In the genomic region with DNA sequence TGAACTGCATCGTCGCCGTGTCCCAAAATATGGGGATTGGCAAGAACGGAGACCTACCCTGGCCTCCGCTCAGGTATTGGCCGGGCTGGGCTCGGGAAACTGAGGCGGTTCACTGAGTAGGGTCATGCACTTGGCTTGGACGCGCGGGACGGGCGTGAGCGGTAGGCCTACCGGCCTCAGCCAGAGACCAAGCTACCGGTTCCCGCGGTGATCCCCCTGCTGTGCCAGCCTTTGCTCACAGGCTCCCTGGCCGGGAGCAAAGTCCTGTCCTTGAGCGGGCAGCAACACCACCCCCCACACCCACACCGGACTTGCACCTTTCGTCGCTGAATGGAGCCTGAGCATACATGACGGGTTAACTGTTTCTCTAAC, we compare ENCODE assay signal across 9 mouse cellular contexts. TPM values are rescaled to one million over a fixed set of nuclear protein-coding genes. Genes with fewer than 3 reads are reported as not detected.
A peak's percentile ranks its signal among the peaks of the same experiment; 100 is the strongest.
DNase-seq lines count a peak whose midpoint lies in the region; ATAC-seq and TF ChIP-seq lines count a peak whose summit lies in the region.
"Had no signal": no experiment of that assay in that cellular context is flagged by ENCODE, and none has a peak within 500 bp of the region (broad histone marks: within the 10 kb centered on the region; RNA-seq: fewer than 3 reads in every experiment).

No protein-coding gene starts in this region.

- H3K9ac ChIP-seq in lung, postnatal 0 days (replicated peaks; ENCODE audit: low read depth): peak overlapping the region; percentile 44
- peak overlapping the region; percentile 48 for H3K9ac ChIP-seq in forebrain, embryonic 15.5 days (replicated peaks)

- no peak for TF ChIP-seq EP300 in lung, postnatal 0 days (IDR thresholded peaks at IDR 0.05)

- peak; percentile 42 for DNase-seq in lung, postnatal 0 days (ENCODE audit: low spot score)
- no peak for DNase-seq in lung, postnatal 14 days
- peak; percentile 72 to 91 for DNase-seq in kidney, postnatal 25 days
- no peak for DNase-seq in frontal cortex, postnatal 14 days (ENCODE audit: low spot score in 2 of 2)
- no peak for DNase-seq in thymus, postnatal 0 days (ENCODE audit: low spot score)
- no peak for DNase-seq in adrenal gland, postnatal 10 days

- no peaks in the 10 kb centered on the region for H3K36me3 ChIP-seq in lung, postnatal 0 days (ENCODE audit: insufficient read depth, low read length)
- no peaks in the 10 kb centered on the region for H3K36me3 ChIP-seq in forebrain, embryonic 15.5 days
- peaks cover 9% of the 10 kb centered on the region for H3K36me3 ChIP-seq in myocyte (ENCODE audit: control insufficient read depth, insufficient read depth)

- TF ChIP-seq POLR2A in myocyte (IDR thresholded peaks at IDR 0.05; ENCODE audit: insufficient read length, low read depth): no peak

- no peak for TF ChIP-seq CTCF in lung, postnatal 0 days (IDR thresholded peaks at IDR 0.05)

- H3K27me3 ChIP-seq in lung, postnatal 0 days (replicated peaks; ENCODE audit: insufficient read depth, low read length): no peaks in the 10 kb centered on the region
- no peaks in the 10 kb centered on the region for H3K27me3 ChIP-seq in forebrain, embryonic 15.5 days
- no peaks in the 10 kb centered on the region for H3K27me3 ChIP-seq in myocyte (ENCODE audit: control insufficient read depth, insufficient read depth, insufficient read length)

- no peaks in the 10 kb centered on the region for H3K79me2 ChIP-seq in myocyte (ENCODE audit: control insufficient read depth, insufficient read depth)

- H3ac ChIP-seq in myocyte (ENCODE audit: control insufficient read depth, insufficient read length): peak overlapping the region; percentile 19

- ATAC-seq in lung, postnatal 0 days: no peak
- no peak for ATAC-seq in forebrain, embryonic 15.5 days (replicated peaks)

- H3K4me3 ChIP-seq in lung, postnatal 0 days (ENCODE audit: low read depth, low read length): peak overlapping the region; percentile 77
- H3K4me3 ChIP-seq in forebrain, embryonic 15.5 days: peak overlapping the region; percentile 80
- peak overlapping the region; percentile 43 for H3K4me3 ChIP-seq in myocyte

- no peak overlapping the region for H3K27ac ChIP-seq in lung, postnatal 0 days (ENCODE audit: low read length)
- peak overlapping the region; percentile 94; the same call in 1 of the 2 replicates for H3K27ac ChIP-seq in forebrain, embryonic 15.5 days (replicated peaks)

- 0 out of 2 replicates have a peak, but pooled peaks cover 4% of the 10 kb centered on the region for H3K4me1 ChIP-seq in lung, postnatal 0 days (ENCODE audit: insufficient read depth, low read depth, low read length)
- peaks cover 20% of the 10 kb centered on the region for H3K4me1 ChIP-seq in forebrain, embryonic 15.5 days

- peak overlapping the region; percentile 99 for H3K4me2 ChIP-seq in lung, postnatal 0 days (replicated peaks; ENCODE audit: low read depth, low read length)
- H3K4me2 ChIP-seq in forebrain, embryonic 15.5 days (replicated peaks): peak overlapping the region; percentile 90
- H3K4me2 ChIP-seq in myocyte (ENCODE audit: low read depth): peak overlapping the region; percentile 98

- WGBS in lung, postnatal 0 days: 1% methylated on average over 24 of the region's 24 CpGs
- WGBS in forebrain, embryonic 15.5 days: under 1% methylated on average over 24 of the region's 24 CpGs

- H3K9me3 ChIP-seq in lung, postnatal 0 days (ENCODE audit: low read length): no peaks in the 10 kb centered on the region
- H3K9me3 ChIP-seq in forebrain, embryonic 15.5 days: no peaks in the 10 kb centered on the region

TF ChIP-seq in myocyte, 11 proteins besides CTCF, POLR2A, EP300 and RAD21:
- TF ChIP-seq SRF (IDR thresholded peaks at IDR 0.05; ENCODE audit: control insufficient read depth, insufficient read length, low read depth): no peak
- TF ChIP-seq MAX (IDR thresholded peaks at IDR 0.05; ENCODE audit: low read depth): no peak
- TF ChIP-seq USF1 (IDR thresholded peaks at IDR 0.05; ENCODE audit: low read depth): no peak
- TF ChIP-seq REST (IDR thresholded peaks at IDR 0.05; ENCODE audit: insufficient read depth, insufficient read length): no peak
- no peak for TF ChIP-seq CEBPB (IDR thresholded peaks at IDR 0.05; ENCODE audit: insufficient read depth, poor library complexity, severe bottlenecking)
- TF ChIP-seq MYOG (IDR thresholded peaks at IDR 0.05; ENCODE audit: control insufficient read depth in 1 of 3, insufficient read depth in 1 of 3, insufficient read length in 2 of 3, low read depth in 2 of 3): no peak
- TF ChIP-seq TCF12 (IDR thresholded peaks at IDR 0.05; ENCODE audit: insufficient read depth, poor library complexity, severe bottlenecking): no peak
- TF ChIP-seq POLR2AphosphoS2 (IDR thresholded peaks at IDR 0.05; ENCODE audit: insufficient read length, low read depth): no peak
- TF ChIP-seq E2F4 (IDR thresholded peaks at IDR 0.05; ENCODE audit: insufficient read depth): no peak
- TF ChIP-seq MYOD1 (IDR thresholded peaks at IDR 0.05; ENCODE audit: control insufficient read depth in 1 of 3, insufficient read length in 2 of 3, low read depth in 2 of 3): no peak
- no peak for TF ChIP-seq TCF3 (IDR thresholded peaks at IDR 0.05; ENCODE audit: insufficient read length, low read depth)
TF ChIP-seq in myocyte: peak in this region for 0.

RNA-seq across cellular contexts. Expression of gene Msh3, which starts 0.5 kb away (rescaled TPM):
- polyA plus RNA-seq in lung, postnatal 0 days (2015; fragmentation: Nextera tagmentation; extraction: Ambion mirVana): 11.0 and 11.5 TPM in 2 replicates
- 28.4 and 28.5 TPM in 2 replicates for polyA plus RNA-seq in forebrain, embryonic 15.5 days (2015; fragmentation: Nextera tagmentation; extraction: Ambion mirVana)
- 2.5 TPM for polyA plus RNA-seq in myocyte (2012; fragmentation: generic; extraction: Trizol)
- polyA plus RNA-seq in thymus, postnatal 0 days (2015; fragmentation: Nextera tagmentation; extraction: Ambion mirVana): 28.1 and 29.1 TPM in 2 replicates
- 10 to 100 TPM; 17.5 to 29.2 TPM for total RNA-seq in adrenal gland, postnatal 10 days (2021)

RNA-seq across cellular contexts. Expression of gene Dhfr, which starts 0.7 kb away (rescaled TPM):
- 2.7 and 3.6 TPM in 2 replicates for polyA plus RNA-seq in lung, postnatal 0 days (2015; fragmentation: Nextera tagmentation; extraction: Ambion mirVana)
- polyA plus RNA-seq in forebrain, embryonic 15.5 days (2015; fragmentation: Nextera tagmentation; extraction: Ambion mirVana): 8.9 and 10.0 TPM in 2 replicates
- 1.3 TPM for polyA plus RNA-seq in myocyte (2012; fragmentation: generic; extraction: Trizol)
- 15.9 and 16.4 TPM in 2 replicates for polyA plus RNA-seq in thymus, postnatal 0 days (2015; fragmentation: Nextera tagmentation; extraction: Ambion mirVana)
- total RNA-seq in adrenal gland, postnatal 10 days (2021): 1 to 10 TPM; 5.8 to 6.7 TPM

RNA-seq across cellular contexts. Expression of gene Gm20379, which starts 49.5 kb away (rescaled TPM):
- 0.25 and 0.79 TPM in 2 replicates for polyA plus RNA-seq in lung, postnatal 0 days (2015; fragmentation: Nextera tagmentation; extraction: Ambion mirVana)
- 1.2 and 1.3 TPM in 2 replicates for polyA plus RNA-seq in forebrain, embryonic 15.5 days (2015; fragmentation: Nextera tagmentation; extraction: Ambion mirVana)
- polyA plus RNA-seq in myocyte (2012; fragmentation: generic; extraction: Trizol): not detected
- 0.45 and 1.3 TPM in 2 replicates for polyA plus RNA-seq in thymus, postnatal 0 days (2015; fragmentation: Nextera tagmentation; extraction: Ambion mirVana)
- total RNA-seq in adrenal gland, postnatal 10 days (2021): not detected
- polyA plus RNA-seq: brain, embryonic 14.5 days had no signal

Comparison
In these comparisons a context has a peak if more than half of its experiments do, and no peak if none do; other contexts are left out.
1. DNase-seq: peak in lung, postnatal 0 days (single experiment) and kidney, postnatal 25 days (2 of 2); none in lung, postnatal 14 days (single experiment), frontal cortex, postnatal 14 days (0 of 2), thymus, postnatal 0 days (single experiment) and adrenal gland, postnatal 10 days (single experiment).
2. Peak in every context shown above with its lines, with median percentiles within 50 percentile points of each other: H3K4me2 ChIP-seq and H3K4me3 ChIP-seq.